Mouse (Mus musculus) heart, embryonic 14.5 days (tissue): Measurements from ENCODE around the gene Olfr17. TPM values are rescaled to one million over a fixed set of nuclear protein-coding genes. Genes with fewer than 3 reads are reported as not detected.
"Not testable (repeated sequence)": the region's sequence is repeated elsewhere in the genome, so short reads cannot be mapped to it uniquely, and the experiment has no call there.

ENCODE experiments used
- ATAC-seq: fragments of 200-750 bp; cut with Nextera tagmentation; 2 replicates; pipeline ENCODE4 v1.8.0; 2017; ENCODE audit warnings: low read depth, moderate TSS enrichment; ENCODE audit not compliant: insufficient number of reproducible peaks, insufficient read depth, low FRiP score
- H3K27ac ChIP-seq, 2 experiments: fragments of 200-500 bp in 1 of 2; fragments of 300-500 bp in 1 of 2; sonication (generic) in 1 of 2; replicated peaks in 1 of 2; 2 replicates each; pipeline ENCODE4 v1.5.1; 2012 to 2014; ENCODE audit warnings: low read depth in 2 of 2, low read length in 2 of 2, control low read depth in 1 of 2, mild to moderate bottlenecking in 1 of 2, mixed read lengths in 1 of 2; ENCODE audit not compliant: control insufficient read depth in 1 of 2, insufficient read depth in 1 of 2
- H3K27me3 ChIP-seq: fragments of 300-500 bp; sonication (generic); 2 replicates; pipeline ENCODE4 v1.6.1; 2014; ENCODE audit warnings: mild to moderate bottlenecking, low read length, control low read depth; ENCODE audit not compliant: control insufficient read depth, insufficient read depth
- H3K36me3 ChIP-seq: fragments of 300-500 bp; sonication (generic); 2 replicates; pipeline ENCODE4 v1.6.1; 2014; ENCODE audit warnings: mild to moderate bottlenecking, control low read depth, low read length, mixed read lengths; ENCODE audit not compliant: control insufficient read depth, insufficient read depth
- H3K4me1 ChIP-seq, 2 experiments: fragments of 200-500 bp in 1 of 2; fragments of 300-500 bp in 1 of 2; sonication (generic) in 1 of 2; 2 replicates each; pipeline ENCODE4 v1.6.1; 2012 to 2014; ENCODE audit warnings: low read length in 2 of 2, control low read depth in 1 of 2, mixed read lengths in 1 of 2; ENCODE audit not compliant: control insufficient read depth in 2 of 2, insufficient read depth in 2 of 2
- H3K4me2 ChIP-seq: fragments of 300-500 bp; sonication (generic); 2 replicates; pipeline ENCODE4 v1.6.1; 2014; ENCODE audit warnings: mild to moderate bottlenecking, low read length
- H3K4me3 ChIP-seq, 2 experiments: fragments of 200-500 bp in 1 of 2; fragments of 300-500 bp in 1 of 2; sonication (generic) in 1 of 2; 2 replicates each; pipeline ENCODE4 v1.5.1; 2012 to 2014; ENCODE audit warnings: low read length in 2 of 2, mild to moderate bottlenecking in 2 of 2, control low read depth in 1 of 2, low read depth in 1 of 2, moderate library complexity in 1 of 2; ENCODE audit not compliant: control insufficient read depth in 1 of 2, insufficient read depth in 1 of 2
- H3K9ac ChIP-seq: fragments of 300-500 bp; sonication (generic); 2 replicates; pipeline ENCODE4 v1.6.1; 2014; ENCODE audit warnings: mild to moderate bottlenecking, low read length
- H3K9me3 ChIP-seq: fragments of 300-500 bp; sonication (generic); 2 replicates; pipeline ENCODE4 v1.6.1; 2016; ENCODE audit warnings: low read length, control low read depth; ENCODE audit not compliant: control insufficient read depth
- WGBS: fragments of 180-500 bp; shearing (Covaris S2); extraction: QIAGEN DNeasy Blood & Tissue Kit; methylation state at CpG from one replicate; pipeline ENCODE4 v1.1.7; 2014; 5-methylcytosine and 5-hydroxymethylcytosine counted together
- polyA plus RNA-seq: library from polyadenylated mRNA; unstranded; fragments of >200 nt; fragmentation: Nextera tagmentation; extraction: Ambion mirVana; gene quantifications from 2 replicates; pipeline ENCODE4 v1.2.1, GENCODE M21; 2014

Gene Olfr17
- not detected in 2 replicates for polyA plus RNA-seq

GRCm38 (mm10) chr7:107092920-107093319, at the start of gene Olfr17:
TSS of gene Olfr17 (plus strand) at chr7:107093220.
- Histone ChIP-seq H3K4me2 (no peak within 1 kb of the TSS), H3K9ac (no peak within 1 kb of the TSS), H3K4me1 (no peaks in the 10 kb centered on the region), H3K4me3 (no peak within 1 kb of the TSS), H3K36me3 (no peaks in the 10 kb centered on the region), H3K27me3 (no peaks in the 10 kb centered on the region), H3K9me3 (no peaks in the 10 kb centered on the region), H3K27ac (no peak within 1 kb of the TSS)
- ATAC-seq: no peak
- 47% methylated on average over 1 of the region's 1 CpGs for WGBS

GRCm38 (mm10) chr7:107044407-107044806, 48.6 kb upstream of the Olfr17 start:
- H3K9me3 ChIP-seq: no peaks in the 10 kb centered on the region
- no peak overlapping the region for H3K4me3 ChIP-seq
- H3K27ac ChIP-seq: no peak overlapping the region
- H3K9ac ChIP-seq: no peak overlapping the region
- ATAC-seq: no peak
- no peaks in the 10 kb centered on the region for H3K27me3 ChIP-seq
- H3K4me1 ChIP-seq: no peaks in the 10 kb centered on the region
- H3K4me2 ChIP-seq: no peak overlapping the region
- WGBS: 69% methylated on average over 1 of the region's 1 CpGs
- no peaks in the 10 kb centered on the region for H3K36me3 ChIP-seq

GRCm38 (mm10) chr7:107045833-107046232, 47.2 kb upstream of the Olfr17 start:
- Histone ChIP-seq H3K36me3 (no peaks in the 10 kb centered on the region), H3K4me2 (no peak overlapping the region), H3K9me3 (no peaks in the 10 kb centered on the region), H3K4me3 (no peak overlapping the region), H3K9ac (no peak overlapping the region), H3K4me1 (no peaks in the 10 kb centered on the region), H3K27ac (no peak overlapping the region), H3K27me3 (no peaks in the 10 kb centered on the region)
- 5% methylated on average over 5 of the region's 5 CpGs for WGBS
- no peak for ATAC-seq

- H3K4me3 ChIP-seq: no peak overlapping the region
- ATAC-seq: no peak
- no peaks in the 10 kb centered on the region for H3K4me1 ChIP-seq
- no peaks in the 10 kb centered on the region for H3K36me3 ChIP-seq
- H3K27ac ChIP-seq: no peak overlapping the region
- H3K4me2 ChIP-seq: no peak overlapping the region
- H3K9me3 ChIP-seq: no peaks in the 10 kb centered on the region
- H3K27me3 ChIP-seq: no peaks in the 10 kb centered on the region
- no peak overlapping the region for H3K9ac ChIP-seq
- WGBS: 27% methylated on average over 3 of the region's 3 CpGs
These were observed 45.4 kb upstream of the Olfr17 start for GRCm38 (mm10) chr7:107047578-107047977.

- Histone ChIP-seq H3K9me3 (0 out of 2 replicates have a peak, but pooled peaks cover 10% of the 10 kb centered on the region), H3K9ac (no peak within 1 kb of the TSS), H3K4me3 (no peak within 1 kb of the TSS), H3K4me2 (no peak within 1 kb of the TSS), H3K27ac (no peak within 1 kb of the TSS), H3K27me3 (no peaks in the 10 kb centered on the region), H3K36me3 (no peaks in the 10 kb centered on the region), H3K4me1 (no peaks in the 10 kb centered on the region)
- WGBS: 76% methylated on average over 2 of the region's 2 CpGs
- ATAC-seq: no peak
These were observed 22.3 kb upstream of the Olfr17 start, which contains the start of gene Olfr714 for GRCm38 (mm10) chr7:107070681-107071080. TSS of gene Olfr714 (plus strand) at chr7:107070981.

- H3K27ac ChIP-seq, H3K27me3 ChIP-seq, H3K36me3 ChIP-seq, H3K4me2 ChIP-seq, H3K9me3 ChIP-seq, H3K4me1 ChIP-seq, ATAC-seq, H3K4me3 ChIP-seq, H3K9ac ChIP-seq: not testable (repeated sequence)
- 83% methylated on average over 1 of the region's 2 CpGs for WGBS
These were observed 17.2 kb downstream of the Olfr17 start, which contains the start of gene Olfr715b for GRCm38 (mm10) chr7:107110269-107110668. TSS of gene Olfr715b (minus strand) at chr7:107110369.

- not testable (repeated sequence) for H3K9ac ChIP-seq, H3K36me3 ChIP-seq, H3K9me3 ChIP-seq, H3K27ac ChIP-seq, H3K4me3 ChIP-seq, H3K4me1 ChIP-seq, H3K27me3 ChIP-seq, H3K4me2 ChIP-seq, ATAC-seq
- 69% methylated on average over 2 of the region's 3 CpGs for WGBS
These were observed 38.0 kb downstream of the Olfr17 start, which contains the start of gene Olfr715 for GRCm38 (mm10) chr7:107130983-107131382. TSS of gene Olfr715 (minus strand) at chr7:107131083.

- not testable (repeated sequence) for H3K4me3 ChIP-seq
These were observed 45.0 kb downstream of the Olfr17 start, which contains the start of gene Olfr716 for GRCm38 (mm10) chr7:107138027-107138426. TSS of gene Olfr716 (plus strand) at chr7:107138327.

More at GRCm38 (mm10) chr7:107138027-107138426, 45.0 kb downstream of the Olfr17 start, which contains the start of gene Olfr716:
- H3K27me3 ChIP-seq, H3K4me1 ChIP-seq, ATAC-seq, H3K36me3 ChIP-seq, H3K27ac ChIP-seq, H3K4me2 ChIP-seq, H3K9ac ChIP-seq, H3K9me3 ChIP-seq: not testable (repeated sequence)
- 51% methylated on average over 2 of the region's 2 CpGs for WGBS
